Mouse (Mus musculus): ENCODE results near the gene Trappc2l. TPM values are rescaled to one million over a fixed set of nuclear protein-coding genes. Genes with fewer than 3 reads are reported as not detected.
A peak's percentile ranks its signal among the peaks of the same experiment; 100 is the strongest.

The Trappc2l gene
- polyA plus RNA-seq (2015; fragmentation: Nextera tagmentation; extraction: Ambion mirVana) = 109 and 112 TPM in 2 replicates

- Histone ChIP-seq H3K4me1 (replicated peaks) (peaks cover 21% of the 10 kb centered on the region), H3K27me3 (no peaks in the 10 kb centered on the region), H3K36me3 (0 out of 2 replicates have a peak, but pooled peaks cover 3% of the 10 kb centered on the region), H3K4me3 (peak within 1 kb of the TSS; percentile 61), H3K9me3 (no peaks in the 10 kb centered on the region), H3K9ac (peak within 1 kb of the TSS; percentile 69), H3K27ac (replicated peaks) (peak within 1 kb of the TSS; percentile 89), H3K4me2 (peak within 1 kb of the TSS; percentile 83)
- under 1% methylated on average over 36 of the region's 57 CpGs for WGBS
- ATAC-seq (ENCODE audit: low FRiP score, low read depth) = peak; percentile 99
Measured at GRCm38 (mm10) chr8:122611295-122612133, at the start of gene Trappc2l, which contains the start of gene Galns. TSS of gene Trappc2l (plus strand) at chr8:122611640. TSS of gene Galns (minus strand) at chr8:122611463.

GRCm38 (mm10) chr8:122564363-122565352 lies 46.8 kb upstream of the Trappc2l start:
- 89% methylated on average over 25 of the region's 25 CpGs for whole genome bisulfite sequencing
- Histone ChIP-seq H3K27me3 (no peaks in the 10 kb centered on the region), H3K4me3 (no peak overlapping the region), H3K27ac (replicated peaks) (no peak overlapping the region), H3K9ac (no peak overlapping the region), H3K4me2 (no peak overlapping the region), H3K9me3 (no peaks in the 10 kb centered on the region), H3K36me3 (no peaks in the 10 kb centered on the region), H3K4me1 (replicated peaks) (peaks cover 27% of the 10 kb centered on the region)
- ATAC-seq (ENCODE audit: low FRiP score, low read depth) = no peak

GRCm38 (mm10) chr8:122566766-122567165 lies 44.7 kb upstream of the Trappc2l start:
- H3K27ac ChIP-seq (replicated peaks) = peak overlapping the region; percentile 94

GRCm38 (mm10) chr8:122567361-122568108 lies 43.9 kb upstream of the Trappc2l start, which contains the start of gene Cdt1:
TSS of gene Cdt1 (plus strand) at chr8:122568015.
- peak within 1 kb of the TSS; percentile 83 for H3K9ac ChIP-seq
- no peaks in the 10 kb centered on the region for H3K36me3 ChIP-seq
- no peaks in the 10 kb centered on the region for H3K27me3 ChIP-seq
- peak; percentile 97 for ATAC-seq (ENCODE audit: low FRiP score, low read depth)
- peaks cover 27% of the 10 kb centered on the region for H3K4me1 ChIP-seq (replicated peaks)
- H3K4me2 ChIP-seq = peak within 1 kb of the TSS; percentile 97
- H3K4me3 ChIP-seq = peak within 1 kb of the TSS; percentile 93
- under 1% methylated on average over 62 of the region's 62 CpGs for WGBS
- H3K9me3 ChIP-seq = no peaks in the 10 kb centered on the region
- H3K27ac ChIP-seq (replicated peaks) = peak within 1 kb of the TSS; percentile 94

More at GRCm38 (mm10) chr8:122566766-122567165, 44.7 kb upstream of the Trappc2l start:
- Histone ChIP-seq H3K9ac (peak overlapping the region; percentile 83), H3K4me3 (peak overlapping the region; percentile 93), H3K4me1 (replicated peaks) (peaks cover 27% of the 10 kb centered on the region), H3K27me3 (no peaks in the 10 kb centered on the region), H3K4me2 (peak overlapping the region; percentile 97), H3K36me3 (no peaks in the 10 kb centered on the region), H3K9me3 (no peaks in the 10 kb centered on the region)
- WGBS = 35% methylated on average over 6 of the region's 6 CpGs
- no peak for ATAC-seq (ENCODE audit: low FRiP score, low read depth)

GRCm38 (mm10) chr8:122568109-122568504 lies 43.3 kb upstream of the Trappc2l start:
- Histone ChIP-seq H3K4me1 (replicated peaks) (peaks cover 29% of the 10 kb centered on the region), H3K36me3 (no peaks in the 10 kb centered on the region), H3K9me3 (no peaks in the 10 kb centered on the region), H3K4me2 (peak overlapping the region; percentile 97), H3K4me3 (peak overlapping the region; percentile 93), H3K9ac (peak overlapping the region; percentile 83), H3K27ac (replicated peaks) (peak overlapping the region; percentile 71), H3K27me3 (no peaks in the 10 kb centered on the region)
- no peak; the same call in none of the 2 replicates for ATAC-seq (ENCODE audit: low FRiP score, low read depth)
- 0% methylated on average over 33 of the region's 34 CpGs for WGBS

- Histone ChIP-seq H3K9ac (0 out of 2 replicates have a peak overlapping the region, but pooled peaks have one; percentile 14), H3K27me3 (no peaks in the 10 kb centered on the region), H3K4me3 (peak overlapping the region; percentile 93), H3K4me2 (peak overlapping the region; percentile 97), H3K27ac (replicated peaks) (no peak overlapping the region), H3K9me3 (no peaks in the 10 kb centered on the region), H3K4me1 (replicated peaks) (peaks cover 35% of the 10 kb centered on the region), H3K36me3 (no peaks in the 10 kb centered on the region)
- WGBS = 15% methylated on average over 10 of the region's 10 CpGs
- ATAC-seq (ENCODE audit: low FRiP score, low read depth) = no peak
Measured at GRCm38 (mm10) chr8:122568881-122569309, 42.5 kb upstream of the Trappc2l start.

- Histone ChIP-seq H3K4me1 (replicated peaks) (peaks cover 38% of the 10 kb centered on the region), H3K36me3 (0 out of 2 replicates have a peak, but pooled peaks cover 3% of the 10 kb centered on the region), H3K27me3 (no peaks in the 10 kb centered on the region), H3K9ac (no peak overlapping the region), H3K4me2 (peak overlapping the region; percentile 97), H3K27ac (replicated peaks) (no peak overlapping the region), H3K9me3 (no peaks in the 10 kb centered on the region), H3K4me3 (peak overlapping the region; percentile 93)
- ATAC-seq (ENCODE audit: low FRiP score, low read depth) = no peak
- 61% methylated on average over 9 of the region's 9 CpGs for WGBS
Measured at GRCm38 (mm10) chr8:122569329-122569728, 42.1 kb upstream of the Trappc2l start.

GRCm38 (mm10) chr8:122569996-122570395 lies 41.4 kb upstream of the Trappc2l start:
- H3K4me2 ChIP-seq = no peak overlapping the region
- 0 out of 2 replicates have a peak, but pooled peaks cover 6% of the 10 kb centered on the region for H3K36me3 ChIP-seq
- no peak for ATAC-seq (ENCODE audit: low FRiP score, low read depth)
- 95% methylated on average over 16 of the region's 16 CpGs for WGBS
- no peak overlapping the region for H3K27ac ChIP-seq (replicated peaks)
- no peaks in the 10 kb centered on the region for H3K27me3 ChIP-seq
- H3K9me3 ChIP-seq = no peaks in the 10 kb centered on the region
- H3K9ac ChIP-seq = no peak overlapping the region
- H3K4me1 ChIP-seq (replicated peaks) = peaks cover 45% of the 10 kb centered on the region
- H3K4me3 ChIP-seq = no peak overlapping the region

- H3K9ac ChIP-seq = no peak overlapping the region
- H3K36me3 ChIP-seq = 0 out of 2 replicates have a peak, but pooled peaks cover 6% of the 10 kb centered on the region
- no peaks in the 10 kb centered on the region for H3K9me3 ChIP-seq
- H3K4me1 ChIP-seq (replicated peaks) = peaks cover 57% of the 10 kb centered on the region
- no peak overlapping the region for H3K4me3 ChIP-seq
- H3K27ac ChIP-seq (replicated peaks) = no peak overlapping the region
- H3K4me2 ChIP-seq = no peak overlapping the region
- no peaks in the 10 kb centered on the region for H3K27me3 ChIP-seq
- ATAC-seq (ENCODE audit: low FRiP score, low read depth) = no peak
- WGBS = 94% methylated on average over 11 of the region's 11 CpGs
Measured at GRCm38 (mm10) chr8:122571153-122571552, 40.3 kb upstream of the Trappc2l start.

- Histone ChIP-seq H3K27me3 (no peaks in the 10 kb centered on the region), H3K4me2 (no peak overlapping the region), H3K27ac (replicated peaks) (no peak overlapping the region), H3K4me1 (replicated peaks) (peaks cover 51% of the 10 kb centered on the region), H3K9me3 (no peaks in the 10 kb centered on the region), H3K4me3 (no peak overlapping the region), H3K36me3 (0 out of 2 replicates have a peak, but pooled peaks cover 6% of the 10 kb centered on the region), H3K9ac (no peak overlapping the region)
- 95% methylated on average over 17 of the region's 17 CpGs for WGBS
- ATAC-seq (ENCODE audit: low FRiP score, low read depth) = no peak
Measured at GRCm38 (mm10) chr8:122571750-122572267, 39.6 kb upstream of the Trappc2l start.
